ENCODE assay signal across 22 mouse cellular contexts in the genomic region with DNA sequence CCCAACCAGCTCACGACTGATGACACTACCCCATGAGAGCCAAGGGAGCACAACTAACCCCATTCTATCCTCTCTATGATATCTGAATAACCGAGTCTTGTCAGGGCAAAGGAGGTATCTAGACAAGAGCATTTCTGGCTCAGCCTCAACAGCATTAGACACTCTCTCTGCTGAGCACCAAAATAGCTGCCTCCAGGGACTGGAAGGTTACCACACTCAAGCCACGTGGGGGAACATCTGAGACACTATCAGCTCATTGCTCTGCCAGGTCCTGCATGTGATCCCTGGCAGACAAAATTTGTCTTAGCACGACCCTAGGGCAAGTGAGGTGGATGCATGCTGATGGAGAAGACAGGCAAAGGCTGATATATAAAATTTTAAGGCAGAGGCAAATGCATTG.
DNase-seq lines count a peak whose midpoint lies in the region; ATAC-seq lines count a peak whose summit lies in the region.
"Had no signal": no experiment of that assay in that cellular context is flagged by ENCODE, and none has a peak within 500 bp of the region (broad histone marks: within the 10 kb centered on the region; RNA-seq: fewer than 3 reads in every experiment).

No protein-coding gene starts in this region.

- H3K27ac ChIP-seq in heart, embryonic 11.5 days (ENCODE audit: low read depth, low read length), result no peak overlapping the region
- H3K27ac ChIP-seq: forebrain, embryonic 13.5 days; heart, embryonic 15.5 days; hindbrain, embryonic 12.5 days; hindbrain, postnatal 0 days; intestine, embryonic 15.5 days; limb, embryonic 13.5 days; lung, embryonic 15.5 days had no signal

- H3K4me3 ChIP-seq in heart, embryonic 11.5 days (ENCODE audit: low read depth, low read length), result no peak overlapping the region
- H3K4me3 ChIP-seq: forebrain, embryonic 13.5 days; heart, embryonic 15.5 days; hindbrain, embryonic 12.5 days; intestine, embryonic 15.5 days; limb, embryonic 13.5 days; lung, embryonic 15.5 days had no signal

- no peak for ATAC-seq in heart, embryonic 11.5 days (replicated peaks; ENCODE audit: insufficient number of reproducible peaks, low FRiP score, low TSS enrichment)
- ATAC-seq: forebrain, embryonic 13.5 days; hindbrain, postnatal 0 days; intestine, embryonic 15.5 days; midbrain, embryonic 16.5 days had no signal

- 48% methylated on average over 4 of the region's 4 CpGs for WGBS in heart, embryonic 11.5 days (ENCODE audit: insufficient replicate concordance)

- intact Hi-C loops in heart, postnatal 25 days (cut with DNase I), result no loop called here

- H3K4me1 ChIP-seq in heart, embryonic 11.5 days (ENCODE audit: control insufficient read depth, insufficient read depth, low read length), result no peaks in the 10 kb centered on the region
- H3K4me1 ChIP-seq: forebrain, embryonic 13.5 days; heart, embryonic 15.5 days; hindbrain, embryonic 12.5 days; intestine, embryonic 15.5 days; limb, embryonic 13.5 days; lung, embryonic 15.5 days had no signal

- no peaks in the 10 kb centered on the region for H3K27me3 ChIP-seq in heart, embryonic 11.5 days (ENCODE audit: control insufficient read depth, insufficient read depth, low read length)
- H3K27me3 ChIP-seq: forebrain, embryonic 13.5 days; heart, embryonic 15.5 days; hindbrain, embryonic 12.5 days; intestine, embryonic 15.5 days; lung, embryonic 15.5 days had no signal

- DNase-seq in heart, adult 18-20 months, result peak; percentile 79 to 84
- DNase-seq in heart, adult 9 months (ENCODE audit: low spot score in 2 of 2), result peak; percentile 70 to 77
- DNase-seq in heart, postnatal 25 days (ENCODE audit: low spot score), result peak; percentile 7
- no peak for DNase-seq in adrenal gland, postnatal 25 days
- DNase-seq in left cerebral cortex, adult 9 months (ENCODE audit: low spot score in 2 of 2), result no peak
- DNase-seq: adrenal gland, postnatal 36 days; B cell, adult 2 months; gastrocnemius, postnatal 36 days; kidney, adult 8-10 months; kidney, postnatal 14 days; thymus, postnatal 4 days had no signal

- 0 out of 2 replicates have a peak, but pooled peaks cover 3% of the 10 kb centered on the region for H3K9me3 ChIP-seq in heart, embryonic 11.5 days (replicated peaks; ENCODE audit: control insufficient read depth, low read length)
- H3K9me3 ChIP-seq: forebrain, embryonic 13.5 days; heart, embryonic 15.5 days; intestine, embryonic 15.5 days; lung, embryonic 15.5 days had no signal

- no peaks in the 10 kb centered on the region for H3K36me3 ChIP-seq in heart, embryonic 11.5 days (ENCODE audit: control insufficient read depth, insufficient read depth, low read length)
- H3K36me3 ChIP-seq: heart, embryonic 15.5 days; hindbrain, embryonic 12.5 days; intestine, embryonic 15.5 days; limb, embryonic 13.5 days; lung, embryonic 15.5 days had no signal

- H3K4me2 ChIP-seq in heart, embryonic 11.5 days, result no peak overlapping the region
- H3K4me2 ChIP-seq: forebrain, embryonic 13.5 days; heart, embryonic 15.5 days; hindbrain, embryonic 12.5 days; intestine, embryonic 15.5 days; limb, embryonic 13.5 days; liver, embryonic 11.5 days; lung, embryonic 15.5 days; midbrain, embryonic 11.5 days had no signal

- H3K9ac ChIP-seq in heart, embryonic 11.5 days (ENCODE audit: low read depth, low read length), result no peak overlapping the region
- H3K9ac ChIP-seq: forebrain, embryonic 13.5 days; heart, embryonic 15.5 days; hindbrain, embryonic 12.5 days; intestine, embryonic 15.5 days; limb, embryonic 13.5 days; lung, embryonic 15.5 days had no signal

Comparison
In these comparisons a context has a peak if more than half of its experiments do, and no peak if none do; other contexts are left out.
1. DNase-seq: peak in heart, adult 18-20 months (2 of 2), heart, adult 9 months (2 of 2) and heart, postnatal 25 days (single experiment); none in adrenal gland, postnatal 25 days (single experiment) and left cerebral cortex, adult 9 months (0 of 2).